In genomic region chr11:4620501-4621108, GRCm38 (mm10) we compare ENCODE assay signal across 12 mouse cellular contexts. TPM values are rescaled to one million over a fixed set of nuclear protein-coding genes. Genes with fewer than 3 reads are reported as not detected.
DNase-seq lines count a peak whose midpoint lies in the region; ATAC-seq lines count a peak whose summit lies in the region.
"Had no signal": no experiment of that assay in that cellular context is flagged by ENCODE, and none has a peak within 500 bp of the region (broad histone marks: within the 10 kb centered on the region; RNA-seq: fewer than 3 reads in every experiment).

No protein-coding gene starts in this region.

- H3K27me3 ChIP-seq in liver, embryonic 11.5 days (replicated peaks; ENCODE audit: control insufficient read depth, insufficient read depth, low read length): no peaks in the 10 kb centered on the region
- H3K27me3 ChIP-seq: embryonic facial prominence, embryonic 15.5 days; kidney, embryonic 15.5 days had no signal

- no peaks in the 10 kb centered on the region for H3K36me3 ChIP-seq in liver, embryonic 11.5 days (ENCODE audit: control insufficient read depth, insufficient read depth, low read length)
- H3K36me3 ChIP-seq: embryonic facial prominence, embryonic 15.5 days; kidney, embryonic 15.5 days had no signal

- WGBS in liver, embryonic 11.5 days: 49% methylated on average over 13 of the region's 13 CpGs

- H3K4me2 ChIP-seq in liver, embryonic 11.5 days: no peak overlapping the region
- H3K4me2 ChIP-seq: embryonic facial prominence, embryonic 15.5 days; kidney, embryonic 15.5 days had no signal

- peak; percentile 34; the same call in 1 of the 2 replicates for ATAC-seq in frontal cortex, adult (ENCODE audit: low TSS enrichment)
- no peak for ATAC-seq in liver, embryonic 11.5 days (replicated peaks; ENCODE audit: low FRiP score)
- ATAC-seq in erythroid progenitor cell, adult 5-6 weeks (replicated peaks; ENCODE audit: low FRiP score, poor library complexity, severe bottlenecking): no peak

- intact Hi-C loops in gastrocnemius, postnatal 36 days (cut with DNase I): no loop called here
- intact Hi-C loops in heart, postnatal 10 days (cut with DNase I): no loop called here

- no peaks in the 10 kb centered on the region for H3K4me1 ChIP-seq in liver, embryonic 11.5 days (replicated peaks; ENCODE audit: control insufficient read depth, insufficient read depth, low read length)
- H3K4me1 ChIP-seq: kidney, embryonic 15.5 days had no signal

- H3K9ac ChIP-seq in liver, embryonic 11.5 days (ENCODE audit: low read depth, low read length): no peak overlapping the region
- H3K9ac ChIP-seq: embryonic facial prominence, embryonic 15.5 days; kidney, embryonic 15.5 days had no signal

- H3K9me3 ChIP-seq in liver, embryonic 11.5 days (ENCODE audit: control insufficient read depth, low read length): no peaks in the 10 kb centered on the region
- H3K9me3 ChIP-seq: embryonic facial prominence, embryonic 15.5 days; kidney, embryonic 15.5 days had no signal

- no peak overlapping the region for H3K4me3 ChIP-seq in liver, embryonic 11.5 days (ENCODE audit: low read depth, low read length)
- H3K4me3 ChIP-seq: embryonic facial prominence, embryonic 15.5 days; kidney, embryonic 15.5 days had no signal

- H3K27ac ChIP-seq in liver, embryonic 11.5 days (ENCODE audit: low read depth, low read length): no peak overlapping the region
- H3K27ac ChIP-seq: embryonic facial prominence, embryonic 15.5 days; kidney, embryonic 15.5 days had no signal

- DNase-seq in frontal cortex, postnatal 14 days (ENCODE audit: low spot score in 2 of 2): no peak
- DNase-seq in adipocyte (ENCODE audit: low spot score): peak; percentile 86
- DNase-seq in gastrocnemius, postnatal 36 days: peak; percentile 36 to 37
- DNase-seq in heart, postnatal 10 days: peak; percentile 73 to 76
- DNase-seq in layer of hippocampus, adult 9-11 months: no peak
- no peak for DNase-seq in liver, embryonic 11.5 days (ENCODE audit: low spot score)
- DNase-seq: thymus, adult 2 months had no signal

RNA-seq across cellular contexts. Expression of gene Gm11032, which starts 0.7 kb away (rescaled TPM):
- total RNA-seq in gastrocnemius, postnatal 36 days (2021): not detected
- not detected for total RNA-seq in heart, postnatal 10 days (2021)
- not detected in 2 replicates for polyA plus RNA-seq in liver, embryonic 11.5 days (2014; fragmentation: Nextera tagmentation; extraction: Ambion mirVana)
- total RNA-seq in erythroid progenitor cell, adult 5-6 weeks (2015; ENCODE audit: low replicate concordance): not detected in 2 replicates
- not detected in 2 replicates for total RNA-seq in erythroid progenitor cell, adult 5-6 weeks (2017; ENCODE audit: low replicate concordance)
- total RNA-seq: left cerebral cortex, postnatal 36 days had no signal
- polyA plus RNA-seq: embryonic facial prominence, embryonic 15.5 days; kidney, embryonic 15.5 days; thymus, adult 2 months had no signal

RNA-seq across cellular contexts. Expression of gene Ascc2, which starts 16.9 kb away (rescaled TPM):
- total RNA-seq in gastrocnemius, postnatal 36 days (2021): 10 to 100 TPM; 13.3 to 16.1 TPM
- 10 to 100 TPM; 15.2 to 16.4 TPM for total RNA-seq in heart, postnatal 10 days (2021)
- polyA plus RNA-seq in liver, embryonic 11.5 days (2014; fragmentation: Nextera tagmentation; extraction: Ambion mirVana): 41.4 and 43.0 TPM in 2 replicates
- 9.0 and 12.2 TPM in 2 replicates for total RNA-seq in erythroid progenitor cell, adult 5-6 weeks (2015; ENCODE audit: low replicate concordance)
- 5.1 and 5.3 TPM in 2 replicates for total RNA-seq in erythroid progenitor cell, adult 5-6 weeks (2017; ENCODE audit: low replicate concordance)

RNA-seq across cellular contexts. Expression of gene Mtmr3, which starts 25.9 kb away (rescaled TPM):
- total RNA-seq in gastrocnemius, postnatal 36 days (2021): 10 to 100 TPM; 42.5 to 43.2 TPM
- 10 to 100 TPM; 56.9 to 59.9 TPM for total RNA-seq in heart, postnatal 10 days (2021)
- 25.6 and 30.7 TPM in 2 replicates for polyA plus RNA-seq in liver, embryonic 11.5 days (2014; fragmentation: Nextera tagmentation; extraction: Ambion mirVana)
- 76.0 and 88.0 TPM in 2 replicates for total RNA-seq in erythroid progenitor cell, adult 5-6 weeks (2015; ENCODE audit: low replicate concordance)
- 139 and 164 TPM in 2 replicates for total RNA-seq in erythroid progenitor cell, adult 5-6 weeks (2017; ENCODE audit: low replicate concordance)

Comparison
In these comparisons a context has a peak if more than half of its experiments do, and no peak if none do; other contexts are left out.
1. DNase-seq: peak in adipocyte (single experiment), gastrocnemius, postnatal 36 days (2 of 2) and heart, postnatal 10 days (2 of 2); none in frontal cortex, postnatal 14 days (0 of 2), layer of hippocampus, adult 9-11 months (single experiment) and liver, embryonic 11.5 days (single experiment).